Mouse (Mus musculus) ES-Bruce4 (cell line): ENCODE measurements around the gene Morn3.

Experiments used
- CTCF ChIP-seq: IDR thresholded peaks from one replicate; pipeline ENCODE4 v1.8.1; 2011; ENCODE audit warnings: low read depth, low read length
- EP300 ChIP-seq: IDR thresholded peaks from 2 replicates; pipeline ENCODE4 v1.6.1; 2011; ENCODE audit warnings: low read depth, low read length; ENCODE audit not compliant: insufficient read depth
- POLR2A ChIP-seq: IDR thresholded peaks from one replicate; pipeline ENCODE4 v1.8.1; 2011; ENCODE audit warnings: low read length; ENCODE audit not compliant: insufficient read depth

GRCm38 (mm10) chr5:123010806-123011205, 36.0 kb downstream of the Morn3 start:
- TF ChIP-seq POLR2A (no peak), EP300 (no peak), CTCF (peak; percentile 53)
